Mouse (Mus musculus): ENCODE data around the gene Stra6.

- TF ChIP-seq EP300 (IDR thresholded peaks at IDR 0.05; ENCODE audit: low read depth) (no peak), CTCF (IDR thresholded peaks at IDR 0.05; ENCODE audit: low read depth) (no peak)
Measured at GRCm38 (mm10) chr9:58199381-58200269, 136.0 kb downstream of the Stra6 start.

Measured in liver, embryonic 14.5 days (tissue).